Comparison of ENCODE assay signal across 8 mouse cellular contexts in genomic region chr19:29366969-29367622, GRCm38 (mm10). TPM values are rescaled to one million over a fixed set of nuclear protein-coding genes. Genes with fewer than 3 reads are reported as not detected.
A peak's percentile ranks its signal among the peaks of the same experiment; 100 is the strongest.
DNase-seq lines count a peak whose midpoint lies in the region; ATAC-seq lines count a peak whose summit lies in the region.

TSS of gene Plgrkt (minus strand) at chr19:29367390.
TSS of gene Cd274 (plus strand) at chr19:29367455.

- H3K27me3 ChIP-seq in hindbrain, embryonic 14.5 days (ENCODE audit: control insufficient read depth, insufficient read depth, low read length), result no peaks in the 10 kb centered on the region

- peak within 1 kb of the TSS; percentile 41 for H3K9ac ChIP-seq in hindbrain, embryonic 14.5 days

- H3K27ac ChIP-seq in hindbrain, embryonic 14.5 days, result no peak within 1 kb of the TSS

- intact Hi-C loops in left cerebral cortex, postnatal 36 days (cut with DNase I), result no loop called here

- 7% methylated on average over 26 of the region's 26 CpGs for WGBS in hindbrain, embryonic 14.5 days

- H3K4me3 ChIP-seq in hindbrain, embryonic 14.5 days (replicated peaks; ENCODE audit: low read length), result peak within 1 kb of the TSS; percentile 39

- DNase-seq in R1 (ENCODE audit: low read depth, low spot score), result peak; percentile 57
- DNase-seq in cerebellum, adult 9-11 months, result peak; percentile 47
- DNase-seq in frontal cortex, postnatal 36 days (ENCODE audit: low spot score in 2 of 2), result peak; percentile 34 to 53
- DNase-seq in hindbrain, embryonic 14.5 days (ENCODE audit: low spot score), result peak; percentile 41
- DNase-seq in left cerebral cortex, postnatal 36 days (ENCODE audit: low spot score in 2 of 2), result peak; percentile 40 to 44
- peak; percentile 46 for DNase-seq in mesoderm, embryonic 11.5 days (ENCODE audit: low read depth, low spot score)
- peak; percentile 35 for DNase-seq in right cerebral cortex, postnatal 25 days
- peak; percentile 61 for DNase-seq in yolk sac, embryonic 10.5 days (ENCODE audit: low spot score)

- ATAC-seq in hindbrain, embryonic 14.5 days (ENCODE audit: low FRiP score), result no peak

- H3K36me3 ChIP-seq in hindbrain, embryonic 14.5 days (replicated peaks; ENCODE audit: control insufficient read depth, insufficient read depth), result no peaks in the 10 kb centered on the region

- H3K9me3 ChIP-seq in hindbrain, embryonic 14.5 days (ENCODE audit: control insufficient read depth, low read length), result no peaks in the 10 kb centered on the region

- H3K4me2 ChIP-seq in hindbrain, embryonic 14.5 days (replicated peaks), result peak within 1 kb of the TSS; percentile 62

- peaks cover 16% of the 10 kb centered on the region for H3K4me1 ChIP-seq in hindbrain, embryonic 14.5 days (replicated peaks; ENCODE audit: control insufficient read depth, insufficient read depth, low read length)

RNA-seq across cellular contexts. Expression of gene Plgrkt, which starts in this region (rescaled TPM):
- polyA plus RNA-seq in hindbrain, embryonic 14.5 days (2014; fragmentation: Nextera tagmentation; extraction: Ambion mirVana), result 78.1 and 81.6 TPM in 2 replicates
- total RNA-seq in left cerebral cortex, postnatal 36 days (2021), result 10 to 100 TPM; 23.7 to 28.6 TPM

RNA-seq across cellular contexts. Expression of gene Cd274, which starts in this region (rescaled TPM):
- 0.48 and 0.77 TPM in 2 replicates for polyA plus RNA-seq in hindbrain, embryonic 14.5 days (2014; fragmentation: Nextera tagmentation; extraction: Ambion mirVana)
- under 1 TPM; 0.97 to 0.99 TPM for total RNA-seq in left cerebral cortex, postnatal 36 days (2021)
